In the genomic region with DNA sequence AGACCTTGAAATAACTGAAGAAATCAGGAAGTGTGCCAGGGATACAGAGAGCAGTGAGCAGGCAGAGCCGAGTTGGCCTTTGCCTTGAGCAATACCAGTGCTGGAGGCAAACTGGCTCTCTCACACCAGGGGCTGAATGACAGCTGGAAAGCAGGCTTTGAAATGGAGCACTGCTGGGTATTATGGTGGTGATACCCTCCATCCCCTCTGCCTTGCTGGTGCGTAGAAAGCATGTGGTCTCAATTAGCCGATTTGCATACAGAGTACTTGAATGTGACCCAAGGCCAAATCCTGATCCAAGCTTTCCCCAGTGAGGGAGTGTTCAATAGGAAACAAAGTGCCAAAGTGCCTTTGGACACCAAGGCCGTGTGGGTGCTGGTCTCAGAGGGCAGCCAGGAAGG, we compare ENCODE assay signal across 11 mouse cellular contexts.
DNase-seq lines count a peak whose midpoint lies in the region; ATAC-seq and TF ChIP-seq lines count a peak whose summit lies in the region.
"Had no signal": no experiment of that assay in that cellular context is flagged by ENCODE, and none has a peak within 500 bp of the region (broad histone marks: within the 10 kb centered on the region; RNA-seq: fewer than 3 reads in every experiment).

No protein-coding gene starts in this region.

- no peak for TF ChIP-seq POLR2A in ES-Bruce4 (IDR thresholded peaks at IDR 0.05; ENCODE audit: insufficient read depth, low read length)

- no peaks in the 10 kb centered on the region for H3K27me3 ChIP-seq in hindbrain, embryonic 14.5 days (ENCODE audit: control insufficient read depth, insufficient read depth, low read length)
- no peaks in the 10 kb centered on the region; the same call in 1 of the 2 replicates for H3K27me3 ChIP-seq in hindbrain, embryonic 12.5 days
- H3K27me3 ChIP-seq in ES-Bruce4 (ENCODE audit: control insufficient read depth, insufficient read depth, low read length, poor library complexity, severe bottlenecking), result no peaks in the 10 kb centered on the region
- no peaks in the 10 kb centered on the region for H3K27me3 ChIP-seq in embryonic facial prominence, embryonic 11.5 days (ENCODE audit: control insufficient read depth, insufficient read depth, low read length)
- H3K27me3 ChIP-seq: liver, embryonic 15.5 days had no signal

- H3K4me1 ChIP-seq in hindbrain, embryonic 14.5 days (replicated peaks; ENCODE audit: control insufficient read depth, insufficient read depth, low read length), result peaks cover 7% of the 10 kb centered on the region
- peaks cover 32% of the 10 kb centered on the region for H3K4me1 ChIP-seq in hindbrain, embryonic 12.5 days
- peaks cover 2% of the 10 kb centered on the region for H3K4me1 ChIP-seq in ES-Bruce4 (ENCODE audit: control insufficient read depth, insufficient read depth, low read length)
- H3K4me1 ChIP-seq in embryonic facial prominence, embryonic 11.5 days (ENCODE audit: control insufficient read depth, insufficient read depth, low read length), result no peaks in the 10 kb centered on the region
- H3K4me1 ChIP-seq: liver, embryonic 15.5 days had no signal

- H3K4me3 ChIP-seq in hindbrain, embryonic 14.5 days (replicated peaks; ENCODE audit: low read length), result no peak overlapping the region
- H3K4me3 ChIP-seq in hindbrain, embryonic 12.5 days, result no peak overlapping the region
- H3K4me3 ChIP-seq in ES-Bruce4 (ENCODE audit: low read depth, low read length), result no peak overlapping the region
- no peak overlapping the region for H3K4me3 ChIP-seq in embryonic facial prominence, embryonic 11.5 days (ENCODE audit: low read depth, low read length)
- H3K4me3 ChIP-seq: liver, embryonic 15.5 days had no signal

- WGBS in hindbrain, embryonic 14.5 days, result 42% methylated on average over 4 of the region's 4 CpGs
- WGBS in hindbrain, embryonic 12.5 days, result 37% methylated on average over 4 of the region's 4 CpGs
- 22% methylated on average over 4 of the region's 4 CpGs for WGBS in embryonic facial prominence, embryonic 11.5 days

- H3K36me3 ChIP-seq in hindbrain, embryonic 14.5 days (replicated peaks; ENCODE audit: control insufficient read depth, insufficient read depth), result no peaks in the 10 kb centered on the region
- H3K36me3 ChIP-seq in hindbrain, embryonic 12.5 days, result no peaks in the 10 kb centered on the region
- no peaks in the 10 kb centered on the region for H3K36me3 ChIP-seq in ES-Bruce4 (ENCODE audit: control insufficient read depth, insufficient read depth, low read length, poor library complexity, severe bottlenecking)
- H3K36me3 ChIP-seq in embryonic facial prominence, embryonic 11.5 days (replicated peaks; ENCODE audit: control insufficient read depth, insufficient read depth, low read depth, low read length), result no peaks in the 10 kb centered on the region
- H3K36me3 ChIP-seq: liver, embryonic 15.5 days had no signal

- no peak overlapping the region for H3K9ac ChIP-seq in hindbrain, embryonic 14.5 days
- no peak overlapping the region for H3K9ac ChIP-seq in hindbrain, embryonic 12.5 days
- H3K9ac ChIP-seq in ES-Bruce4 (ENCODE audit: low read depth, poor library complexity, severe bottlenecking), result no peak overlapping the region
- no peak overlapping the region for H3K9ac ChIP-seq in embryonic facial prominence, embryonic 11.5 days (replicated peaks; ENCODE audit: low read length)
- H3K9ac ChIP-seq: liver, embryonic 15.5 days had no signal

- H3K4me2 ChIP-seq in hindbrain, embryonic 14.5 days (replicated peaks), result no peak overlapping the region
- no peak overlapping the region for H3K4me2 ChIP-seq in hindbrain, embryonic 12.5 days (replicated peaks)
- no peak overlapping the region for H3K4me2 ChIP-seq in embryonic facial prominence, embryonic 11.5 days (ENCODE audit: low read depth, low read length)
- H3K4me2 ChIP-seq: liver, embryonic 15.5 days had no signal

- no peaks in the 10 kb centered on the region for H3K9me3 ChIP-seq in hindbrain, embryonic 14.5 days (ENCODE audit: control insufficient read depth, low read length)
- no peaks in the 10 kb centered on the region for H3K9me3 ChIP-seq in hindbrain, embryonic 12.5 days (replicated peaks)
- H3K9me3 ChIP-seq in ES-Bruce4 (replicated peaks; ENCODE audit: control insufficient read depth, insufficient read depth, low read length, poor library complexity, severe bottlenecking), result no peaks in the 10 kb centered on the region
- H3K9me3 ChIP-seq in embryonic facial prominence, embryonic 11.5 days (replicated peaks; ENCODE audit: control insufficient read depth, low read length), result no peaks in the 10 kb centered on the region
- H3K9me3 ChIP-seq: liver, embryonic 15.5 days had no signal

- peak; percentile 31; the same call in 1 of the 2 replicates for ATAC-seq in hindbrain, embryonic 14.5 days (ENCODE audit: low FRiP score)
- no peak for ATAC-seq in hindbrain, embryonic 12.5 days (ENCODE audit: low FRiP score)
- no peak; the same call in 1 of the 2 replicates for ATAC-seq in embryonic facial prominence, embryonic 11.5 days (replicated peaks; ENCODE audit: insufficient number of reproducible peaks, low FRiP score, low TSS enrichment, low read depth)

- no peak overlapping the region for H3K27ac ChIP-seq in hindbrain, embryonic 14.5 days
- no peak overlapping the region for H3K27ac ChIP-seq in hindbrain, embryonic 12.5 days
- no peak overlapping the region for H3K27ac ChIP-seq in ES-Bruce4 (ENCODE audit: insufficient read depth, low read length)
- no peak overlapping the region for H3K27ac ChIP-seq in embryonic facial prominence, embryonic 11.5 days (replicated peaks; ENCODE audit: low read depth, low read length)
- H3K27ac ChIP-seq: liver, embryonic 15.5 days; stomach, postnatal 0 days had no signal

- DNase-seq in adrenal gland, postnatal 10 days, result peak; percentile 53
- DNase-seq in adrenal gland, postnatal 4 days (ENCODE audit: low spot score in 2 of 2), result no peak
- no peak for DNase-seq in hindbrain, embryonic 14.5 days (ENCODE audit: low spot score)
- peak; percentile 75 for DNase-seq in embryonic facial prominence, embryonic 11.5 days (ENCODE audit: low spot score)
- no peak for DNase-seq in thymus, postnatal 4 days
- DNase-seq in right cerebral cortex, postnatal 36 days (ENCODE audit: low spot score in 2 of 2), result no peak
- DNase-seq: midbrain, embryonic 14.5 days had no signal

- no peak for TF ChIP-seq CTCF in ES-Bruce4 (IDR thresholded peaks at IDR 0.05; ENCODE audit: low read depth, low read length)

- TF ChIP-seq EP300 in ES-Bruce4 (IDR thresholded peaks at IDR 0.05; ENCODE audit: insufficient read depth, low read depth, low read length), result 0 out of 2 replicates have a peak, but pooled peaks have one; percentile 44

Comparison
In these comparisons a context has a peak if more than half of its experiments do, and no peak if none do; other contexts are left out.
1. DNase-seq: peak in adrenal gland, postnatal 10 days (single experiment) and embryonic facial prominence, embryonic 11.5 days (single experiment); none in adrenal gland, postnatal 4 days (0 of 2), hindbrain, embryonic 14.5 days (single experiment), thymus, postnatal 4 days (single experiment) and right cerebral cortex, postnatal 36 days (0 of 2).